Mouse (Mus musculus): Measurements from ENCODE around the gene Lgals8.

GRCm38 (mm10) chr13:12499107-12499506, 34.4 kb upstream of the Lgals8 start:
- TF ChIP-seq POLR2A (IDR thresholded peaks at IDR 0.05; ENCODE audit: control insufficient read depth, extremely low read depth, insufficient read depth, low read length, poor library complexity) = no peak
- TF ChIP-seq CTCF (IDR thresholded peaks at IDR 0.05; ENCODE audit: borderline replicate concordance, control insufficient read depth, extremely low read depth, insufficient read depth, low read length, poor library complexity) = no peak

All from thymus, adult 2 months (tissue).